In genomic region chr14:25734736-25735716, GRCm38 (mm10) we compare ENCODE assay signal across 8 mouse cellular contexts. TPM values are rescaled to one million over a fixed set of nuclear protein-coding genes. Genes with fewer than 3 reads are reported as not detected.
DNase-seq lines count a peak whose midpoint lies in the region; ATAC-seq lines count a peak whose summit lies in the region.

No protein-coding gene starts in this region.

- 0 out of 2 replicates have a peak overlapping the region, but pooled peaks have one; percentile 14 for H3K9ac ChIP-seq in lung, embryonic 16.5 days (ENCODE audit: low read length)

- intact Hi-C loops in heart, postnatal 14 days (cut with DNase I): no loop called here

- 30% methylated on average over 17 of the region's 17 CpGs for WGBS in lung, embryonic 16.5 days

- H3K27ac ChIP-seq in lung, embryonic 16.5 days (ENCODE audit: low read length): peak overlapping the region; percentile 61

- no peaks in the 10 kb centered on the region for H3K36me3 ChIP-seq in lung, embryonic 16.5 days (ENCODE audit: control insufficient read depth, insufficient read depth, low read length)

- H3K4me3 ChIP-seq in lung, embryonic 16.5 days (ENCODE audit: low read length): no peak overlapping the region

- H3K4me2 ChIP-seq in lung, embryonic 16.5 days (ENCODE audit: low read depth, low read length): no peak overlapping the region

- H3K9me3 ChIP-seq in lung, embryonic 16.5 days (ENCODE audit: control insufficient read depth, low read length): no peaks in the 10 kb centered on the region

- no peak for ATAC-seq in cerebellum, adult (ENCODE audit: insufficient number of reproducible peaks, low FRiP score, low TSS enrichment)
- ATAC-seq in lung, embryonic 16.5 days (ENCODE audit: low read depth): peak; percentile 34

- H3K4me1 ChIP-seq in lung, embryonic 16.5 days (replicated peaks; ENCODE audit: control insufficient read depth, insufficient read depth, low read length): peaks cover 54% of the 10 kb centered on the region

- DNase-seq in cerebellum, postnatal 25 days: peak; percentile 21 to 36
- DNase-seq in urinary bladder, postnatal 14 days (ENCODE audit: low spot score): peak; percentile 67
- DNase-seq in urinary bladder, adult 18-20 months (ENCODE audit: low spot score in 2 of 2): no peak
- DNase-seq in heart, postnatal 14 days: peak; percentile 73 to 76
- DNase-seq in thymus, postnatal 25 days: no peak
- DNase-seq in adrenal gland, adult 8-10 months: no peak

- H3K27me3 ChIP-seq in lung, embryonic 16.5 days (ENCODE audit: control insufficient read depth, insufficient read depth, low read depth, low read length): no peaks in the 10 kb centered on the region

RNA-seq across cellular contexts. Expression of gene Zcchc24, which starts 33.8 kb away (rescaled TPM):
- 10 to 100 TPM; 47.6 to 48.3 TPM for total RNA-seq in heart, postnatal 14 days (2021)
- polyA plus RNA-seq in lung, embryonic 16.5 days (2015; fragmentation: Nextera tagmentation; extraction: Ambion mirVana): 12.8 and 14.6 TPM in 2 replicates
- 10 to 100 TPM; 17.8 to 25.0 (median 21.1) TPM for total RNA-seq in adrenal gland, adult 8-10 months (2022)

RNA-seq across cellular contexts. Expression of gene Ppif, which starts 41.1 kb away (rescaled TPM):
- total RNA-seq in heart, postnatal 14 days (2021): 100 to 1,000 TPM; 238 to 261 TPM
- 25.6 and 29.9 TPM in 2 replicates for polyA plus RNA-seq in lung, embryonic 16.5 days (2015; fragmentation: Nextera tagmentation; extraction: Ambion mirVana)
- total RNA-seq in adrenal gland, adult 8-10 months (2022): 10 to 100 TPM; 17.3 to 23.5 (median 19.4) TPM

Comparison
In these comparisons a context has a peak if more than half of its experiments do, and no peak if none do; other contexts are left out.
1. DNase-seq: peak in cerebellum, postnatal 25 days (2 of 2), urinary bladder, postnatal 14 days (single experiment) and heart, postnatal 14 days (2 of 2); none in urinary bladder, adult 18-20 months (0 of 2), thymus, postnatal 25 days (single experiment) and adrenal gland, adult 8-10 months (single experiment).
2. RNA of gene Ppif, which starts 41.1 kb away (total RNA-seq): 238 to 261 TPM in heart, postnatal 14 days; 17.3 to 23.5 TPM in adrenal gland, adult 8-10 months; every median in the first group is over 4 times any median in the second.